Mouse (Mus musculus) thymus, adult 2 months (tissue): ENCODE data around the gene Papss2.

Experiments
- CTCF ChIP-seq: fragments of 200-500 bp; IDR thresholded peaks from 2 replicates; pipeline ENCODE4 v1.5.1; 2012; ENCODE audit warnings: mild to moderate bottlenecking, control low read depth, low read length, moderate library complexity, borderline replicate concordance; ENCODE audit not compliant: control insufficient read depth, poor library complexity, insufficient read depth; ENCODE audit errors: extremely low read depth
- POLR2A ChIP-seq: fragments of 200-500 bp; IDR thresholded peaks from 2 replicates; pipeline ENCODE4 v1.6.1; 2012; ENCODE audit warnings: mild to moderate bottlenecking, low read length, control low read depth, moderate library complexity; ENCODE audit not compliant: control insufficient read depth, poor library complexity, insufficient read depth; ENCODE audit errors: extremely low read depth

GRCm38 (mm10) chr19:32715681-32716080 is 120.1 kb downstream of the Papss2 start:
- TF ChIP-seq POLR2A (no peak), CTCF (no peak)
